Mouse (Mus musculus) forebrain, embryonic 16.5 days (tissue): ENCODE results near the gene Atp1a3. TPM values are rescaled to one million over a fixed set of nuclear protein-coding genes. Genes with fewer than 3 reads are reported as not detected.

Experiments used
- ATAC-seq: fragments of 200-750 bp; cut with Nextera tagmentation; 2 replicates; pipeline ENCODE4 v1.8.0; 2017; ENCODE audit warnings: mild to moderate bottlenecking, moderate library complexity
- H3K27ac ChIP-seq: fragments of 300-500 bp; sonication (generic); 2 replicates; pipeline ENCODE4 v1.5.1; 2014; ENCODE audit warnings: low read length, control low read depth
- H3K27me3 ChIP-seq: fragments of 300-500 bp; sonication (generic); replicated peaks from 2 replicates; pipeline ENCODE4 v1.6.1; 2014; ENCODE audit warnings: low read length; ENCODE audit not compliant: control insufficient read depth, insufficient read depth
- H3K36me3 ChIP-seq: fragments of 300-500 bp; sonication (generic); 2 replicates; pipeline ENCODE4 v1.6.1; 2014; ENCODE audit not compliant: control insufficient read depth, insufficient read depth
- H3K4me1 ChIP-seq: fragments of 300-500 bp; sonication (generic); replicated peaks from 2 replicates; pipeline ENCODE4 v1.6.1; 2014; ENCODE audit warnings: low read length; ENCODE audit not compliant: control insufficient read depth, insufficient read depth
- H3K4me2 ChIP-seq: fragments of 300-500 bp; sonication (generic); 2 replicates; pipeline ENCODE4 v1.6.1; 2014; ENCODE audit warnings: mild to moderate bottlenecking, low read length, control low read depth
- H3K4me3 ChIP-seq: fragments of 300-500 bp; sonication (generic); replicated peaks from 2 replicates; pipeline ENCODE4 v1.5.1; 2014; ENCODE audit warnings: mild to moderate bottlenecking, low read length, control low read depth
- H3K9ac ChIP-seq: fragments of 300-500 bp; sonication (generic); replicated peaks from 2 replicates; pipeline ENCODE4 v1.6.1; 2014; ENCODE audit warnings: low read depth, low read length, control low read depth
- H3K9me3 ChIP-seq: fragments of 300-500 bp; sonication (generic); 2 replicates; pipeline ENCODE4 v1.6.1; 2016; ENCODE audit warnings: low read length; ENCODE audit not compliant: control insufficient read depth
- WGBS: fragments of 180-500 bp; shearing (Covaris S2); extraction: QIAGEN DNeasy Blood & Tissue Kit; methylation state at CpG from one replicate; pipeline ENCODE4 v1.1.7; 2014; 5-methylcytosine and 5-hydroxymethylcytosine counted together
- polyA plus RNA-seq: library from polyadenylated mRNA; unstranded; fragments of >200 nt; fragmentation: Nextera tagmentation; extraction: Ambion mirVana; gene quantifications from 2 replicates; pipeline ENCODE4 v1.2.1, GENCODE M21; 2015

Gene Atp1a3
- polyA plus RNA-seq, 1 experiment from 2014 or later, result 278 TPM

GRCm38 (mm10) chr7:24971972-24972893 is 33.5 kb downstream of the Atp1a3 start, which contains the start of gene Rabac1:
Gene Rabac1, minus strand, starts transcription at chr7:24972754.
- Histone ChIP-seq H3K9me3 (no peaks in the 10 kb centered on the region), H3K4me3 (peak within 1 kb of the TSS; percentile 58), H3K4me1 (peaks cover 16% of the 10 kb centered on the region), H3K4me2 (peak within 1 kb of the TSS; percentile 70), H3K27ac (peak within 1 kb of the TSS; percentile 50), H3K36me3 (peaks cover 2% of the 10 kb centered on the region; the same call in 1 of the 2 replicates), H3K27me3 (no peaks in the 10 kb centered on the region), H3K9ac (peak within 1 kb of the TSS; percentile 88)
- ATAC-seq, result peak; percentile 95
- WGBS, result under 1% methylated on average over 45 of the region's 45 CpGs

- Histone ChIP-seq H3K4me1 (peaks cover 16% of the 10 kb centered on the region), H3K4me2 (peak overlapping the region; percentile 70), H3K9ac (peak overlapping the region; percentile 88), H3K9me3 (no peaks in the 10 kb centered on the region), H3K4me3 (peak overlapping the region; percentile 58), H3K27ac (peak overlapping the region; percentile 50), H3K27me3 (no peaks in the 10 kb centered on the region), H3K36me3 (0 out of 2 replicates have a peak, but pooled peaks cover 2% of the 10 kb centered on the region)
- peak; percentile 9; the same call in 1 of the 2 replicates for ATAC-seq
- WGBS, result 5% methylated on average over 19 of the region's 19 CpGs
Observed at GRCm38 (mm10) chr7:24971261-24971971, 34.3 kb downstream of the Atp1a3 start.

DNA sequence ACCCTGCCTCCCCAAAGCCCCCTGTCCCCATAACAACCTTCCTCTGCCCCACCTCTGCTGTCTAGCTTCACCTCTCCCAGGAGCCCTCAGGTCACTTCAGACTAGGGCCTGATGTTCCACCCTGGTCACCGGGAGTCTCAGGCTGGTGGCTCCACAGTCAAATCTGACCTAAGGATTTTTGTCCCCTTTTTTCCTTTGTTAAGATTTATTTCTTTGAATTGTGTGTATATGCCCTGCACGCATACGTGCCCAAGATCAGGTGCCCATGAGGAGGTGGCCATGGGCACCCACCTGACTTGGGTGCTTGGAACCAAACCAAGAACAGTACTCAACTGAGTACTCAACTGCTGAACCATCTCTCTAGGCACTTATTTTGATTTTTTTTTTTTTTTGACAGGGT is 35.4 kb downstream of the Atp1a3 start:
- H3K9me3 ChIP-seq, result no peaks in the 10 kb centered on the region
- H3K36me3 ChIP-seq, result 0 out of 2 replicates have a peak, but pooled peaks cover 2% of the 10 kb centered on the region
- ATAC-seq, result no peak
- H3K4me3 ChIP-seq, result no peak overlapping the region
- no peak overlapping the region for H3K4me2 ChIP-seq
- no peak overlapping the region for H3K27ac ChIP-seq
- 96% methylated on average over 3 of the region's 3 CpGs for WGBS
- no peak overlapping the region for H3K9ac ChIP-seq
- peaks cover 16% of the 10 kb centered on the region for H3K4me1 ChIP-seq
- H3K27me3 ChIP-seq, result no peaks in the 10 kb centered on the region

- H3K4me3 ChIP-seq, result no peak overlapping the region
- peaks cover 16% of the 10 kb centered on the region for H3K4me1 ChIP-seq
- no peak overlapping the region for H3K4me2 ChIP-seq
- 63% methylated on average over 12 of the region's 12 CpGs for WGBS
- H3K36me3 ChIP-seq, result 0 out of 2 replicates have a peak, but pooled peaks cover 2% of the 10 kb centered on the region
- H3K27ac ChIP-seq, result no peak overlapping the region
- no peak overlapping the region for H3K9ac ChIP-seq
- H3K27me3 ChIP-seq, result no peaks in the 10 kb centered on the region
- no peaks in the 10 kb centered on the region for H3K9me3 ChIP-seq
- ATAC-seq, result no peak
Observed at GRCm38 (mm10) chr7:24969805-24970204, 36.0 kb downstream of the Atp1a3 start.

- Histone ChIP-seq H3K27ac (no peak overlapping the region), H3K4me2 (no peak overlapping the region), H3K36me3 (0 out of 2 replicates have a peak, but pooled peaks cover 2% of the 10 kb centered on the region), H3K4me3 (no peak overlapping the region), H3K9me3 (no peaks in the 10 kb centered on the region), H3K9ac (no peak overlapping the region), H3K4me1 (peaks cover 16% of the 10 kb centered on the region), H3K27me3 (no peaks in the 10 kb centered on the region)
- ATAC-seq, result no peak
- WGBS, result 64% methylated on average over 6 of the region's 6 CpGs
Observed at GRCm38 (mm10) chr7:24968463-24968862, 37.3 kb downstream of the Atp1a3 start.

DNA sequence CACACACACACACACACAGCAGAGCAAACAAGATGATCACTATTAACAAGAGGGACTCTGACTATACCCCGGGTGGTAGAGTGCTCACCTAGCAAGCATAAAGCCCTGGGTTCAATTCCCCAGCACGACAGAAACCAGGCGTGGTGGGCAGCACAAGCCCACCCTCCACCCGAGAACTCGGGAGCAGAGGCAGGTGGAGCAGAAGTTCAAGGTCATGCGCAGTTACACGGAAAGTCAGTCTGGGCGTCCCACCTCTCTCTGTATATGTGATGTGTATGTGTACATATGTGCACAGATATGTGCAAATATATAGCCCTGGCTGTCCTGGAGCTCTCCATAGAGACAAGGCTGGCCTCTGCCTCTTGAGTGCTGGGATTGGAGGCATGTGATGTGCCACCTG is 37.8 kb downstream of the Atp1a3 start:
- H3K4me3 ChIP-seq, result no peak overlapping the region
- WGBS, result 85% methylated on average over 8 of the region's 8 CpGs

DNA sequence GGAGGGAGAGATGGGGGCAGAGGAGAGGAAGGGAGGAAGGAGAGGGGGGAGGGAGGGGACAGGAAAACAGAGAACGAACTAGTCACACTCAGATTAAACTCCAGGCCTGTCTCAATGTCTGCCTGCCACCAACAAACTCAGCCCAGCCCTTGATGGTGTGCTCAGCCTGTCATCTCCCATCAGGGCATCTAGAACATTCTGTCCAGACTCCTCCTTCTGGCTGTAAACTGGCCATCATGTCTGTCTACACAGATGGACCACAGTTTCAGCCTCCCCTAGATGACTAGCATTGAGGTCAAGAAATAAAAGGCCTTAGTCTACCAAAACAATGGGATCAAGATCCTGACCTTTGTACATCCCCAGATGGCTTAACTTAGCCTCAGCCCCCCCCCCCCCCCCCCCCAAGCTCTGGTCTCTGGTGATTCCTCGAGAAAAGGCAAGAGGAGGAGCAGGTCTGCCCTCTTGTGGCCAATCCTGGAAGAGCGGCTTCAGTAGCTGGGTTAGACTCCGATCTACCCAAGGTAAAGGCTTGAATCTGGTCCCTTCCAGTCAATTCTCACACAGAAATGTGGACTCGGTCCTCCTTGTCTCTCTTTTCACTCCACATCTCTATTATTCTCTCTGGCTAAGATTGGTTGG is 40.7 kb downstream of the Atp1a3 start:
- 14% methylated on average over 4 of the region's 5 CpGs for WGBS

More for the DNA sequence above, 37.8 kb downstream of the Atp1a3 start:
- H3K9ac ChIP-seq, result no peak overlapping the region
- no peak overlapping the region for H3K4me2 ChIP-seq
- no peak for ATAC-seq
- H3K9me3 ChIP-seq, result no peaks in the 10 kb centered on the region
- H3K27ac ChIP-seq, result no peak overlapping the region
- H3K4me1 ChIP-seq, result peaks cover 16% of the 10 kb centered on the region
- H3K27me3 ChIP-seq, result no peaks in the 10 kb centered on the region
- H3K36me3 ChIP-seq, result 0 out of 2 replicates have a peak, but pooled peaks cover 2% of the 10 kb centered on the region

DNA sequence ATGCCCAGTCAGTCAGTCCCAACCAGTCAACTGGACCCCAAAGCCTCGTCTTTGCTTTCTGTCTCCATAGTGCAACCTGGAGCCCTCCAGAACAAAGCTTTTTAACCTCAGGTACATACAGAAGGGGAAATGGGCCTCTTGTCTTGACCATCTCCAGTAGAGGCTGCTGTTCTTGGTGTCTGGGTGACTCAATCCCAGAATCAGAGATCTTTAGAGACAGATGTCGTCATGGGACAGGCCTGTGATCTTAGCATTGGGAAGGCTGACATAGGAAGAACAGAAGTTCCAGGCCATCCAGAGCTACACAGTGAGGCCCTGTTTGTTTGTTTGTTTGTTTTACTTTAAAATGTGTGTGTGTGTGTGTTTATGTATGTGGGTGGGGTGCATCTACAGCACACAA is 41.5 kb downstream of the Atp1a3 start:
- Histone ChIP-seq H3K36me3 (no peaks in the 10 kb centered on the region), H3K27me3 (no peaks in the 10 kb centered on the region), H3K27ac (no peak overlapping the region), H3K9me3 (no peaks in the 10 kb centered on the region), H3K4me2 (no peak overlapping the region), H3K4me1 (no peaks in the 10 kb centered on the region), H3K4me3 (no peak overlapping the region), H3K9ac (no peak overlapping the region)
- 61% methylated on average over 2 of the region's 2 CpGs for WGBS
- ATAC-seq, result no peak

More for the DNA sequence above, 40.7 kb downstream of the Atp1a3 start:
- Histone ChIP-seq H3K4me2 (no peak overlapping the region), H3K9me3 (no peaks in the 10 kb centered on the region), H3K4me1 (peaks cover 5% of the 10 kb centered on the region; the same call in 1 of the 2 replicates), H3K27ac (no peak overlapping the region), H3K4me3 (no peak overlapping the region), H3K36me3 (0 out of 2 replicates have a peak, but pooled peaks cover 2% of the 10 kb centered on the region), H3K9ac (no peak overlapping the region), H3K27me3 (no peaks in the 10 kb centered on the region)
- ATAC-seq, result 0 out of 2 replicates have a peak, but pooled peaks have one; percentile 29
